Mouse (Mus musculus): Measurements from ENCODE around the gene Rsph14.

GRCm38 (mm10) chr10:74987698-74988470, 44.5 kb downstream of the Rsph14 start:
- TF ChIP-seq CTCF (IDR thresholded peaks at IDR 0.05; ENCODE audit: low read depth, low read length) (no peak), POLR2A (IDR thresholded peaks at IDR 0.05; ENCODE audit: borderline replicate concordance, low read depth, low read length) (no peak)

Data from bone marrow macrophage, adult 2 months (primary cell).